Mouse (Mus musculus) adrenal gland (tissue): ENCODE data around the gene Icam2.
"Not testable (repeated sequence)": the region's sequence is repeated elsewhere in the genome, so short reads cannot be mapped to it uniquely, and the experiment has no call there.

Experiments used
- intact Hi-C: fragments of 180-260 bp; cut with DNase I; formaldehyde crosslinking; loops from one replicate; pipeline ENCODE4 v1.15.1; 2025

The Icam2 gene

GRCm38 (mm10) chr11:106351253-106351652, 36.6 kb downstream of the Icam2 start:
- intact Hi-C loops, result no loop called here

- intact Hi-C loops, result no loop called here
These were observed 37.0 kb downstream of the Icam2 start for GRCm38 (mm10) chr11:106350853-106351252.

GRCm38 (mm10) chr11:106349772-106350171, 38.1 kb downstream of the Icam2 start:
- intact Hi-C loops, result no loop called here

- intact Hi-C loops, result no loop called here
These were observed 43.0 kb downstream of the Icam2 start for GRCm38 (mm10) chr11:106344910-106345309.

- intact Hi-C loops, result no loop called here
These were observed 46.8 kb downstream of the Icam2 start for GRCm38 (mm10) chr11:106340990-106341520.

GRCm38 (mm10) chr11:106339323-106339722, 48.6 kb downstream of the Icam2 start:
- intact Hi-C loops, result not testable (repeated sequence)

- intact Hi-C loops, result no loop called here
These were observed 49.0 kb downstream of the Icam2 start for GRCm38 (mm10) chr11:106338870-106339269.

GRCm38 (mm10) chr11:106338029-106338428, 49.8 kb downstream of the Icam2 start:
- intact Hi-C loops, result no loop called here

- intact Hi-C loops, result no loop called here
These were observed 53.8 kb downstream of the Icam2 start for GRCm38 (mm10) chr11:106334066-106334465.

GRCm38 (mm10) chr11:106332458-106332857, 55.4 kb downstream of the Icam2 start:
- intact Hi-C loops, result no loop called here

GRCm38 (mm10) chr11:106329682-106330081, 58.2 kb downstream of the Icam2 start:
- intact Hi-C loops, result loop anchor here (5.0 kb wide), 1 partner anchor 33 kb away; no protein-coding TSS in a partner anchor

- intact Hi-C loops, result loop anchor here (5.0 kb wide), 1 partner anchor 33 kb away; no protein-coding TSS in a partner anchor
These were observed 58.7 kb downstream of the Icam2 start for GRCm38 (mm10) chr11:106329128-106329527.

- intact Hi-C loops, result loop anchor here (5.0 kb wide), 1 partner anchor 34 kb away; no protein-coding TSS in a partner anchor
These were observed 59.4 kb downstream of the Icam2 start for GRCm38 (mm10) chr11:106328521-106328920.
